Mouse (Mus musculus) spleen, adult 12 weeks (tissue): Measurements from ENCODE around the gene Crtc1.

Experiments used
- DNase-seq: peaks from one replicate; pipeline ENCODE4 v3.0.0; 2022; ENCODE audit warnings: low spot score

Crtc1 gene

GRCm38 (mm10) chr8:70439055-70439847 is at the start of gene Crtc1:
Gene Crtc1 (minus strand): TSS chr8:70439579.
- peak; percentile 93 for DNase-seq

- no peak for DNase-seq
These were observed 49.6 kb upstream of the Crtc1 start for GRCm38 (mm10) chr8:70488931-70489470.

- no peak for DNase-seq
These were observed 48.8 kb upstream of the Crtc1 start for GRCm38 (mm10) chr8:70487993-70488796.

- DNase-seq: no peak
These were observed 47.7 kb upstream of the Crtc1 start, which contains the start of gene Tmem59l for GRCm38 (mm10) chr8:70486941-70487520. Gene Tmem59l (minus strand): TSS chr8:70487358.

- DNase-seq: no peak
These were observed 46.9 kb upstream of the Crtc1 start for GRCm38 (mm10) chr8:70486191-70486681.

GRCm38 (mm10) chr8:70482943-70483342 is 43.6 kb upstream of the Crtc1 start:
- no peak for DNase-seq

GRCm38 (mm10) chr8:70481908-70482307 is 42.5 kb upstream of the Crtc1 start:
- no peak for DNase-seq

GRCm38 (mm10) chr8:70477269-70477982 is 38.0 kb upstream of the Crtc1 start:
- DNase-seq: no peak

- peak; percentile 98 for DNase-seq
These were observed 37.2 kb upstream of the Crtc1 start, which contains the start of gene Klhl26 for GRCm38 (mm10) chr8:70476333-70477268. Gene Klhl26 (minus strand): TSS chr8:70476968.

GRCm38 (mm10) chr8:70471856-70472255 is 32.5 kb upstream of the Crtc1 start:
- DNase-seq: no peak

GRCm38 (mm10) chr8:70469938-70470337 is 30.6 kb upstream of the Crtc1 start:
- no peak for DNase-seq

GRCm38 (mm10) chr8:70469295-70469916 is 30.0 kb upstream of the Crtc1 start:
- no peak for DNase-seq

GRCm38 (mm10) chr8:70468733-70469132 is 29.4 kb upstream of the Crtc1 start:
- DNase-seq: no peak

- no peak for DNase-seq
These were observed 28.5 kb upstream of the Crtc1 start for GRCm38 (mm10) chr8:70467907-70468306.

- no peak for DNase-seq
These were observed 27.9 kb upstream of the Crtc1 start for GRCm38 (mm10) chr8:70467229-70467725.

- no peak for DNase-seq
These were observed 27.4 kb upstream of the Crtc1 start for GRCm38 (mm10) chr8:70466771-70467170.

GRCm38 (mm10) chr8:70466305-70466704 is 26.9 kb upstream of the Crtc1 start:
- no peak for DNase-seq

- DNase-seq: no peak
These were observed 26.3 kb upstream of the Crtc1 start for GRCm38 (mm10) chr8:70465701-70466100.

GRCm38 (mm10) chr8:70464162-70464561 is 24.8 kb upstream of the Crtc1 start:
- no peak for DNase-seq

- DNase-seq: no peak
These were observed 23.9 kb upstream of the Crtc1 start for GRCm38 (mm10) chr8:70463306-70463705.
